Mouse (Mus musculus): ENCODE results near the gene Il24. TPM values are rescaled to one million over a fixed set of nuclear protein-coding genes. Genes with fewer than 3 reads are reported as not detected.

Il24 gene
- polyA plus RNA-seq, 1 experiment: not detected

- Histone ChIP-seq H3K27me3 (ENCODE audit: control insufficient read depth, insufficient read depth, low read length, poor library complexity, severe bottlenecking) (no peaks in the 10 kb centered on the region), H3K9me3 (replicated peaks; ENCODE audit: control insufficient read depth, insufficient read depth, low read length, poor library complexity, severe bottlenecking) (no peaks in the 10 kb centered on the region), H3K9ac (ENCODE audit: low read depth, poor library complexity, severe bottlenecking) (no peak overlapping the region), H3K4me1 (ENCODE audit: control insufficient read depth, insufficient read depth, low read length) (no peaks in the 10 kb centered on the region), H3K4me3 (ENCODE audit: low read depth, low read length) (no peak overlapping the region), H3K27ac (ENCODE audit: insufficient read depth, low read length) (no peak overlapping the region), H3K36me3 (ENCODE audit: control insufficient read depth, insufficient read depth, low read length, poor library complexity, severe bottlenecking) (no peaks in the 10 kb centered on the region)
- TF ChIP-seq EP300 (IDR thresholded peaks at IDR 0.05; ENCODE audit: insufficient read depth, low read depth, low read length) (no peak), POLR2A (IDR thresholded peaks at IDR 0.05; ENCODE audit: insufficient read depth, low read length) (no peak), CTCF (IDR thresholded peaks at IDR 0.05; ENCODE audit: low read depth, low read length) (no peak)
Measured at GRCm38 (mm10) chr1:130832230-130833149, 54.8 kb downstream of the Il24 start.

Other genes starting within 250 kb of the Il24 start
- not detected in 2 replicates for gene C4bp, start 225.8 kb downstream of the Il24 start, polyA plus RNA-seq (2011; ENCODE audit: insufficient read depth, insufficient read length, low read depth, missing spikeins)
- gene Gm29427, start 171.7 kb downstream of the Il24 start, polyA plus RNA-seq (2011; ENCODE audit: insufficient read depth, insufficient read length, low read depth, missing spikeins): 0.35 and 0.40 TPM in 2 replicates
- gene Yod1, start 170.1 kb downstream of the Il24 start, polyA plus RNA-seq (2011; ENCODE audit: insufficient read depth, insufficient read length, low read depth, missing spikeins): 6.2 and 8.1 TPM in 2 replicates
- gene Pfkfb2, start 158.2 kb downstream of the Il24 start, polyA plus RNA-seq (2011; ENCODE audit: insufficient read depth, insufficient read length, low read depth, missing spikeins): 9.7 and 11.5 TPM in 2 replicates
- 3.3 and 3.5 TPM in 2 replicates for gene AA986860, start 155.5 kb downstream of the Il24 start, polyA plus RNA-seq (2011; ENCODE audit: insufficient read depth, insufficient read length, low read depth, missing spikeins)
- gene Fcamr, start 86.6 kb downstream of the Il24 start, polyA plus RNA-seq (2011; ENCODE audit: insufficient read depth, insufficient read length, low read depth, missing spikeins): not detected in 2 replicates
- not detected in 2 replicates for gene Pigr, start 60.8 kb downstream of the Il24 start, polyA plus RNA-seq (2011; ENCODE audit: insufficient read depth, insufficient read length, low read depth, missing spikeins)
- not detected in 2 replicates for gene Fcmr, start 21.8 kb downstream of the Il24 start, polyA plus RNA-seq (2011; ENCODE audit: insufficient read depth, insufficient read length, low read depth, missing spikeins)
- gene Il20, start 24.0 kb upstream of the Il24 start, polyA plus RNA-seq (2011; ENCODE audit: insufficient read depth, insufficient read length, low read depth, missing spikeins): not detected in 2 replicates
- gene Il19, start 52.7 kb upstream of the Il24 start, polyA plus RNA-seq (2011; ENCODE audit: insufficient read depth, insufficient read length, low read depth, missing spikeins): not detected in 2 replicates
- gene Il10, start 132.4 kb upstream of the Il24 start, polyA plus RNA-seq (2011; ENCODE audit: insufficient read depth, insufficient read length, low read depth, missing spikeins): not detected in 2 replicates
- 64.9 and 65.1 TPM in 2 replicates for gene Mapkapk2, start 210.4 kb upstream of the Il24 start, polyA plus RNA-seq (2011; ENCODE audit: insufficient read depth, insufficient read length, low read depth, missing spikeins)

Measured in ES-Bruce4 (cell line).